Mouse (Mus musculus): Measurements from ENCODE around the gene Mboat7. TPM values are rescaled to one million over a fixed set of nuclear protein-coding genes. Genes with fewer than 3 reads are reported as not detected.
"Not testable (repeated sequence)": the region's sequence is repeated elsewhere in the genome, so short reads cannot be mapped to it uniquely, and the experiment has no call there.

The Mboat7 gene
- polyA plus RNA-seq, 2 experiments: 10.3 to 11.5 TPM

DNA sequence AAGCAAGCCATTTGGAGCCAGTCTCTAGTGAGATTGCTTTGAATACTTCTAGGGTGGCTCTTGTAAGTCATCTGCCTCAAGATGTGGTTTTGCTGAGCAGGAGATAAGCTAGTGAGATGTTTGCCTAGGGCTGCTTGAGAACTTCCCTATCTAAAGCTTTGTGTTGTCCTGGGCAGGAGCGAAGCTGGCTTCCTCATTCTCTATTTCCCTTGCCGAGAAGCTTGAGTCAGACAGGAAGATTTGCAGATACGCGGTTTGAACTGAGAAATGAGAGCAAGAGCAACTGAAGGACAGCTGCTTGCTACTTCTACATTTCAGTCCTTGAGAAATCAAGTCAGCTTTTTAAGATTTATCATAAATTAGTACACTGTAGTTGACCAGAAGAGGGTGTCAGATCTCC is 13.7 kb upstream of the Mboat7 start:
- Histone ChIP-seq H3K27ac (peak overlapping the region; percentile 15), H3K9ac (replicated peaks) (no peak overlapping the region; the same call in 1 of the 2 replicates), H3K4me3 (ENCODE audit: insufficient read depth in 1 of 2, low read depth in 2 of 2, low read length in 2 of 2) (peak overlapping the region in 1 of 2 experiments; percentile 88; a peak in 1 of 4 replicates), H3K4me1 (replicated peaks; ENCODE audit: control insufficient read depth in 2 of 2, insufficient read depth in 2 of 2, low read length in 1 of 2) (peaks cover 5 to 10% of the 10 kb centered on the region in 2 experiments; a peak in 2 of 4 replicates), H3K27me3 (ENCODE audit: control insufficient read depth, insufficient read depth, low read length) (no peaks in the 10 kb centered on the region), H3K4me2 (ENCODE audit: low read depth) (peak overlapping the region; percentile 92), H3K9me3 (ENCODE audit: control insufficient read depth, low read length) (no peaks in the 10 kb centered on the region), H3K36me3 (replicated peaks; ENCODE audit: control insufficient read depth, insufficient read depth, low read depth) (peaks cover 32% of the 10 kb centered on the region)
- DNase-seq (ENCODE audit: low read depth in 3 of 3, low spot score in 3 of 3) (peak in 1 of 3 experiments; percentile 37), ATAC-seq (ENCODE audit: insufficient read depth) (0 out of 2 replicates have a peak, but pooled peaks have one; percentile 1)
- WGBS (ENCODE audit: insufficient replicate concordance): 14% methylated on average over 4 of the region's 4 CpGs
- TF ChIP-seq EP300 (IDR thresholded peaks at IDR 0.05; ENCODE audit: low read depth): no peak
- no peak for TF ChIP-seq CTCF (IDR thresholded peaks at IDR 0.05; ENCODE audit: low read depth)

DNA sequence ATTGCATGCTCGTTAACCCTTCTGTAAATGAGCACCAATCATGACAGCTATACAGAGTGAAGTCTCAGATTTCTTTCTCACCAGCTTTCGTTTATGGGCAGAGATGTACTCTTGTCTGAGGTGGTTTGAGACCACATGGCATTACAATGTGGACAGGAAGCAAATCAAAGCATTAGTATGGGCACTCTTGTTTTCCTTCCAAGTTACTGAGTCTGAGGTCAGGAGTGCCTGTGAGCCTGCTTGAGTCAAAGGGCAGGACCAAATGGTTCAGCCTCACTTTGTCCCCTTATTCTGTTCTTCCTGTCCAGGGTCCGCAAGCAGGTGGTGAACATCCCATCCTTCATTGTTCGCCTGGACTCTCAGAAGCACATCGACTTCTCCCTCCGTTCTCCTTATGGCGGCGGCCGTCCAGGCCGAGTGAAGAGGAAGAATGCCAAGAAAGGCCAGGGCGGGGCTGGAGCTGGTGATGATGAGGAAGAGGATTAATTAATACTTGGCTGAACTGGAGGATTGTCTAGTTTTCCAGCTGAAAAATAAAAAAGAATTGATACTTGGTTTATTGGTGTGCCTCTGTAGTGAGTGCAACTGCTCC is 13.1 kb upstream of the Mboat7 start:
- Histone ChIP-seq H3K27ac (peak overlapping the region; percentile 27), H3K4me3 (ENCODE audit: insufficient read depth in 1 of 2, low read depth in 2 of 2, low read length in 2 of 2) (peak overlapping the region; percentile 88 to 99), H3K36me3 (replicated peaks; ENCODE audit: control insufficient read depth, insufficient read depth, low read depth) (peaks cover 32% of the 10 kb centered on the region), H3K9ac (replicated peaks) (peak overlapping the region; percentile 91), H3K4me2 (ENCODE audit: low read depth) (peak overlapping the region; percentile 92), H3K9me3 (ENCODE audit: control insufficient read depth, low read length) (no peaks in the 10 kb centered on the region), H3K4me1 (replicated peaks; ENCODE audit: control insufficient read depth in 2 of 2, insufficient read depth in 2 of 2, low read length in 1 of 2) (peaks cover 5 to 10% of the 10 kb centered on the region in 2 experiments; a peak in 2 of 4 replicates), H3K27me3 (ENCODE audit: control insufficient read depth, insufficient read depth, low read length) (no peaks in the 10 kb centered on the region)
- no peak for TF ChIP-seq EP300 (IDR thresholded peaks at IDR 0.05; ENCODE audit: low read depth)
- no peak for TF ChIP-seq CTCF (IDR thresholded peaks at IDR 0.05; ENCODE audit: low read depth)
- ATAC-seq (ENCODE audit: insufficient read depth) (no peak), DNase-seq (ENCODE audit: low read depth in 3 of 3, low spot score in 3 of 3) (no peak)
- WGBS (ENCODE audit: insufficient replicate concordance): 24% methylated on average over 11 of the region's 11 CpGs

DNA sequence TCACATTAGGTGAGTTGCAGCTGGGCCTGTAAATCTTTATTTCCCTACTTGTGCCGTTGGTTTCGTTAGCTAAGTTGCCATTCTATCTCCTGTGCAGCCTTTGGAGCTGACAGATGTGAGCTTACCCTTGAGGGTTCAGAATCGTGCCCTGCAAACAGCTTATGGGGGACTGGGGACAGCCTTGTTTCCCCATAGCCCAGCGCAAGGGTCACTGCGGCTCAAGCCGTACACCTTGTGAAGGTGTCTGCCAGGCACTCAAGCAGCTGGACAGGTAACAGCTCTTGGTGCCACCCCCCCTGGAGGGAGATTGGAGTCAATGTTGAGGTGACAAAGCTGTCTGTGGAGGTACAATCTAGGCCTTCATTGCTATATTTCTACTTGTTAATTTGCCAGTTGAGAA is 12.6 kb upstream of the Mboat7 start:
- peaks cover 5 to 10% of the 10 kb centered on the region in 2 experiments; a peak in 2 of 4 replicates for H3K4me1 ChIP-seq (replicated peaks; ENCODE audit: control insufficient read depth in 2 of 2, insufficient read depth in 2 of 2, low read length in 1 of 2)
- DNase-seq (ENCODE audit: low read depth in 3 of 3, low spot score in 3 of 3): no peak
- 13% methylated on average over 6 of the region's 6 CpGs for WGBS (ENCODE audit: insufficient replicate concordance)
- peaks cover 32% of the 10 kb centered on the region for H3K36me3 ChIP-seq (replicated peaks; ENCODE audit: control insufficient read depth, insufficient read depth, low read depth)
- H3K27ac ChIP-seq: peak overlapping the region; percentile 27
- H3K4me3 ChIP-seq (ENCODE audit: insufficient read depth in 1 of 2, low read depth in 2 of 2, low read length in 2 of 2): peak overlapping the region; percentile 88 to 99
- H3K9me3 ChIP-seq (ENCODE audit: control insufficient read depth, low read length): no peaks in the 10 kb centered on the region
- H3K9ac ChIP-seq (replicated peaks): peak overlapping the region; percentile 91
- no peaks in the 10 kb centered on the region for H3K27me3 ChIP-seq (ENCODE audit: control insufficient read depth, insufficient read depth, low read length)
- ATAC-seq (ENCODE audit: insufficient read depth): no peak
- no peak for TF ChIP-seq CTCF (IDR thresholded peaks at IDR 0.05; ENCODE audit: low read depth)
- no peak for TF ChIP-seq EP300 (IDR thresholded peaks at IDR 0.05; ENCODE audit: low read depth)
- peak overlapping the region; percentile 92 for H3K4me2 ChIP-seq (ENCODE audit: low read depth)

DNA sequence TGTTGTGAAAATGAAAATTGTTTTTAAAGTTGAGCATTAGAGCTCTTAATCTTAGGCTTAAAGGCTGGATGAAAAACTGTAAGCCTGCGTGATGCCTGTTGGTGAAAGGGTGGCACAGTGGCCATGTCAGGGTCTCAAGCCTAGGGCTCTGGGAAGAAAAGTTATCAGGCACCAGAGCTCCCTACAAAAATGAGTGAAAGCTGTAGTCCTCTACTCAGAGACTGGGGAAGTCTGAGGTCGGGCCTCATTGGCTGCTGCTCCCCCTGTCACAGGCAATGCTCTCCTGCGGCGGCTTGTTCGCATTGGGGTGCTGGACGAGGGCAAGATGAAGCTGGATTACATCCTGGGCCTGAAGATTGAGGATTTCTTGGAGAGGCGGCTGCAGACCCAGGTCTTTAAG is 12.1 kb upstream of the Mboat7 start:
- not testable (repeated sequence) for DNase-seq (ENCODE audit: low read depth in 3 of 3, low spot score in 3 of 3); H3K9me3 ChIP-seq (ENCODE audit: control insufficient read depth, low read length); H3K27me3 ChIP-seq (ENCODE audit: control insufficient read depth, insufficient read depth, low read length); ATAC-seq (ENCODE audit: insufficient read depth)
- WGBS (ENCODE audit: insufficient replicate concordance): under 1% methylated on average over 6 of the region's 7 CpGs
- H3K27ac ChIP-seq: peak overlapping the region; percentile 90
- peak overlapping the region; percentile 88 to 99 for H3K4me3 ChIP-seq (ENCODE audit: insufficient read depth in 1 of 2, low read depth in 2 of 2, low read length in 2 of 2)
- H3K36me3 ChIP-seq (replicated peaks; ENCODE audit: control insufficient read depth, insufficient read depth, low read depth): peaks cover 32% of the 10 kb centered on the region
- H3K4me1 ChIP-seq (replicated peaks; ENCODE audit: control insufficient read depth in 2 of 2, insufficient read depth in 2 of 2, low read length in 1 of 2): peaks cover 5 to 10% of the 10 kb centered on the region in 2 experiments; a peak in 2 of 4 replicates
- peak overlapping the region; percentile 92 for H3K4me2 ChIP-seq (ENCODE audit: low read depth)
- H3K9ac ChIP-seq (replicated peaks): peak overlapping the region; percentile 91

DNA sequence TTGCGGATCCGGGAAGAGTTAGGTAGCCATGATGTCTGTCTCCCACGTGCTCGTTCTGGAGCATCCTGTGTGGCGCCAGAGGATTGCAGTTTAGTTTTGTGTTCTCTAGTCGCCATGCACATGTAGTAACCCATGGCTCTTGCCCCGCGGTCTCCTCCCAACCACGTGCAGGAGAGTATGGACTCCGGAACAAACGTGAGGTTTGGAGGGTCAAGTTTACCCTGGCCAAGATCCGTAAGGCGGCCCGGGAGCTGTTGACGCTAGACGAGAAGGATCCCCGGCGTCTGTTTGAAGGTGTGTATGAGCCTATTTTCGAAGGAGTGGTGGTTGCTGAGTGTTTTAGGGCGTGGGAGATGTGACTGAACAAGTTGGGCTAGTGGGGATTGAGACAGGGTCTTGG is 11.2 kb upstream of the Mboat7 start:
- H3K4me1 ChIP-seq (replicated peaks; ENCODE audit: control insufficient read depth in 2 of 2, insufficient read depth in 2 of 2, low read length in 1 of 2): peaks cover 5 to 10% of the 10 kb centered on the region in 2 experiments; a peak in 2 of 4 replicates
- no peaks in the 10 kb centered on the region for H3K27me3 ChIP-seq (ENCODE audit: control insufficient read depth, insufficient read depth, low read length)
- H3K4me2 ChIP-seq (ENCODE audit: low read depth): peak overlapping the region; percentile 92
- peak overlapping the region; percentile 88 to 99 for H3K4me3 ChIP-seq (ENCODE audit: insufficient read depth in 1 of 2, low read depth in 2 of 2, low read length in 2 of 2)
- TF ChIP-seq EP300 (IDR thresholded peaks at IDR 0.05; ENCODE audit: low read depth): no peak
- no peaks in the 10 kb centered on the region for H3K9me3 ChIP-seq (ENCODE audit: control insufficient read depth, low read length)
- peak overlapping the region; percentile 90 for H3K27ac ChIP-seq
- peak overlapping the region; percentile 91 for H3K9ac ChIP-seq (replicated peaks)
- H3K36me3 ChIP-seq (replicated peaks; ENCODE audit: control insufficient read depth, insufficient read depth, low read depth): peaks cover 32% of the 10 kb centered on the region
- WGBS (ENCODE audit: insufficient replicate concordance): under 1% methylated on average over 20 of the region's 20 CpGs
- DNase-seq (ENCODE audit: low read depth in 3 of 3, low spot score in 3 of 3) (no peak), ATAC-seq (ENCODE audit: insufficient read depth) (peak; percentile 9; the same call in 1 of the 2 replicates)

Measured in liver, embryonic 14.5 days (tissue).